Mouse (Mus musculus): Measurements from ENCODE around the gene Abcc3.

Gene Abcc3

DNA sequence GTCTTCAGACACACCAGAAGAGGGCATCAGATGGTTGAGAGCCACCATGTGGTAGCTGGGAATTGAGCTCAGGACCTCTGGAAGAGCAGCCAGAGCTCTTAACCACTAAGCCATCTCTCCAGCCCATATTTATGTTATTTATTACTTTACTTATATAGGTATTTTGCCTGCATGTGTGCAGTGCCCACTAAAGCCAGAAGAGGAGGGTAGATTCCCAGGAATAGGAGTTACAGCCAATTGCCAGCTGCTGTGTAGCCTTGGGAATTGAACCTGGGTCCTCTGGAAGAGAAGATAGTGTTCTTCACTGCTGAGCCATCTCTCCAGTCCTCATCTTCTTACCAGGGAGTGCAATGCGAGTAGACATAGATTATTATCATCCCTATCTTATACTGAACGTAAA, 43.0 kb downstream of the Abcc3 start:
- DNase-seq: no peak

- DNase-seq: no peak
These were observed 45.7 kb downstream of the Abcc3 start for GRCm38 (mm10) chr11:94347063-94347575.

DNA sequence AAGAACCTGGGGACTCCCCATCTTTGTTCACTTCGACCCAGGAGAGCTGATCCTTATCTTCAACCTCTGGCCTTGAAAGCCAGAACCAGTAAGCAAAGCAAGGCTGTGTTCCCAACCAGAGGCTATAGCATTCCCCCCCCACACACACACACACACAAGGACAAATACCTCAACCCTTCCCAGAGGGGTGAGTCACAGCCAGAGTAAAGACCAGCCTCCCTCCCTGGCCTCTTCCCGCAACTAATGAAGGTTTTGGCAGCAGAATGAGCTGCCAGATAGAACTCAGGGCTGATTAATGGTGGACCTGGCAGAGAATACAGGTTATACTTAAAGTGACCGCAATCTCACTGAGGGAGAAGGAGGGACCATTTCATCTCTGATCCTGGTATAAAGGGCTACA, 46.2 kb downstream of the Abcc3 start:
- peak; percentile 68 for DNase-seq

DNA sequence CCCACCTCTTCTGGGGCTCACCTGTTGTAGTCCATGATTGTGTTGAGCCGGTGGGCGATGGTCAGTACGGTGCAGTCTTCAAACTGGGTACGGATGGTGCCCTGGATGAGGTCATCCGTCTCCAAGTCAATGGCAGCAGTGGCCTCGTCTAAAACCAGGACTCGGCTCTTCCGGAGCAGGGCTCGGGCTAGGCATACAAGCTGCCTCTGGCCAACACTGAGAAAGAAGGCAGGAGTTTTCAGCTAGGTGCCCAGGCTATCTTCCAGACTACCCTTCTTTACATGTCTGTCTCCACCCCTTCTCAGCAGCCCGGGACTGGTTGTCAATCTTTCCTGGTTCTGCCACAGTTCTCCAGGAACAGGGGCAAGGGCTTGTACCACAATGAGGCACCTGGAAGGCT, 46.9 kb downstream of the Abcc3 start:
- DNase-seq: no peak

GRCm38 (mm10) chr11:94344470-94344869, 48.3 kb downstream of the Abcc3 start:
- DNase-seq: no peak

DNA sequence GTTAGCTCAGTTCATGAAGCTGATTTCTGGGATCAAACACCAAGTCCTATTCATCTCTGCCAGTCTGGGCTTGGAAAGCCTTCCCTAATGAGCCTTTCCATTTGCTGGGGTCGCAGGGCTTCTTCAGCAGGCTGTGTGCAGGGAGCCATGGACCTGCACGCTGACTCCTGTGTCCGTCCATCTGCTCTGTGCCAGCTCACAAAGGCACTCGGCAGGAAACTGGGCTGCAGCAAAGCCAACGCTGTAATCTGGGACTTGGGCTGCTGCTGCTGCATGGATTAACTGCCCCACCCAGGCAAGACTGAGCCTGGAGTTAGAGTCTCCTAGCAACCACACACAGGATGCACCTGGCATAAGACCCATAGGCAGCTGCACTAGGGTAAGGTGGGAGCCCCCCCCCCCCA, 48.8 kb downstream of the Abcc3 start:
- no peak for DNase-seq

- DNase-seq: no peak
These were observed 50.5 kb downstream of the Abcc3 start for GRCm38 (mm10) chr11:94342114-94342905.

- peak; percentile 89 for DNase-seq
These were observed 51.6 kb downstream of the Abcc3 start for GRCm38 (mm10) chr11:94340948-94341933.

- DNase-seq: peak; percentile 84
These were observed 52.8 kb downstream of the Abcc3 start for GRCm38 (mm10) chr11:94339732-94340585.

- DNase-seq: peak; percentile 69
These were observed 54.5 kb downstream of the Abcc3 start for GRCm38 (mm10) chr11:94338347-94338746.

GRCm38 (mm10) chr11:94336551-94336950, 56.2 kb downstream of the Abcc3 start:
- no peak for DNase-seq

- DNase-seq: no peak
These were observed 58.3 kb downstream of the Abcc3 start for GRCm38 (mm10) chr11:94334386-94334968.

GRCm38 (mm10) chr11:94332726-94333125, 60.1 kb downstream of the Abcc3 start:
- DNase-seq: no peak

- DNase-seq: no peak
These were observed 62.6 kb downstream of the Abcc3 start for GRCm38 (mm10) chr11:94330211-94330610.

- DNase-seq: peak; percentile 86
These were observed 63.4 kb downstream of the Abcc3 start for GRCm38 (mm10) chr11:94329270-94329891.

GRCm38 (mm10) chr11:94328644-94329025, 64.2 kb downstream of the Abcc3 start:
- DNase-seq: no peak

DNA sequence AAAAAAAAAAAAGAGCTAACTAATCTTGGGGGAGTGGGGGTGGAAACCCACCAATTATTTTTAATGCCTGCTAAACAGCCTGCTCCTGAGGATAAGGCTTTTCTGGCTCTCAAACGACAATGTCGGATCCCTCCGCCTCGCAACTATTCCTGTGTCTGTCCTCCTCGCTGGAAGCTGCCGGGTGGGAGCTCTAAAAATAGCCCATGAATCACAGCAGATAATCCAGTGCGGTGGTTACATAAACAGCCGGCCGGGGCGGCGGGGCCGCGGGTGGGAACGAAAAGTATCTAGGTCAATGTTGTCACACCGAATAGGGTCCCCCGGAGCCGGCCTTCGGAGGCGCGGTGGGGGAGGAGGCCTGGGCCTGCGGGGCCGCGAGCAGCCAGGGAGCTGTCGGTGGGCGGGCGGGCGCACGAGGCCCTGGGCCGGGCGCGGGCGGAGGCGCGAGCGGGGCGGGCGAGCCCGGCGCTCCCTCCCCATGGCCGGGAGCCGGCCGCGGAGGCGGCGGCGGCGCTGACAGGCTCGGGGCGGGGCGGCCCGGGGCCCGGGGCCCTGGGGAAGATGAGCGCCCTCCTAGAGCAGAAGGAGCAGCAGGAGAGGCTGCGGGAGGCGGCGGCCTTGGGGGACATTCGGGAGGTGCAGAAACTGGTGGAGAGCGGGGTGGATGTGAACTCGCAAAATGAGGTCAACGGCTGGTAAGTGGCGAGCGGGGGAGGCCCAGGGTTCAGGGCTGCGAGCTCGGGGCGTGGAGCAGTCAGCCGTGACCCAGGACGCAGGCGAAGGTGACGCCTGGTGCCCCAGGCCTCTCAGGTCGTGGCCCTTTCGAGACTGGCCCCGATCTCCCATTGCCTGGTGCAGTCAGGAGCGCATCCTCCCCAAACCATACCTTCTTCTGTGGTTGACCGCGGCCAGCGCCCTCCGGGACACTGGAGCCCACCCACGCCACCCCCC, 64.8 kb downstream of the Abcc3 start, which contains the start of gene Ankrd40:
Gene Ankrd40, plus strand, starts transcription at position 309 of the 951 bp plus-strand sequence.
- DNase-seq: peak; percentile 97

GRCm38 (mm10) chr11:94326961-94327411, 65.8 kb downstream of the Abcc3 start:
- DNase-seq: no peak

- DNase-seq: no peak
These were observed 68.2 kb downstream of the Abcc3 start for GRCm38 (mm10) chr11:94324618-94325017.

DNA sequence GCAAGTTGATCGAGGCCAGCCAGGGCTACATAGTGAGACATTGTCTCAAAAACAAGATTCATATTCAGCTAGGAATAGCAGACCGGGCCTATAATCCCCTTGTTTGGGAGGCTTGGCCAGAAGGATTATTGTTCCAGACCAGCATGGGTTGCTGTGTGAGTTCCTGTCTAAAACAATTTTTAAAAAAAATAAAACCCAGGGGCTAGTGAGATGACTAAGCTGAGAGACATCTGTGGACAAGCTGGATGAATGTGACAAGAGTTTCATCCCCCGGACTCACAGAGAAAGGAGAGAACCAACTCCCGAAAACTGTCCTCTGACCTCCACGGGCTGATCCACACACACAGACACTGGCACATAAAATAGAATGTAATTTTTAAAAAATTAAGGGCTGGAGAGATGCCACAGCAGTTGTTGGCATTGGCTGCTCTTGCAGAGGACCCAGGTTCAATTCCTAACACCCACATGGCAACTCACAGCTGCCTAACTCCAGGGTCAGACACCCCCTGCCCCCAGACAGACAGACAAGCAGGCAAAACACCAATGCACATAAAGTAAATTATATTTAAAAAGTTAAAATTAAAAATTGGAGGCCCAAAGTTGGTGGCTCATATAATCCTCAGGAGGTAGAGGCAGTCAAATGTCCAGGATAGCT, 69.4 kb downstream of the Abcc3 start:
- DNase-seq: no peak
